Mouse (Mus musculus): ENCODE results near the gene Gm9970.

GRCm38 (mm10) chr5:31252151-31252550, 11.1 kb upstream of the Gm9970 start:
- no peak for TF ChIP-seq CTCF (IDR thresholded peaks at IDR 0.05; ENCODE audit: borderline replicate concordance, control insufficient read depth, extremely low read depth, insufficient read depth, low read length, poor library complexity)
- no peak for TF ChIP-seq POLR2A (IDR thresholded peaks at IDR 0.05; ENCODE audit: control insufficient read depth, extremely low read depth, insufficient read depth, low read length, poor library complexity)

Measured in thymus, adult 2 months (tissue).